Mouse (Mus musculus) small intestine, adult 2 months (tissue): ENCODE results near the gene Olfr643.

Experiments used
- CTCF ChIP-seq: fragments of 200-500 bp; IDR thresholded peaks from 2 replicates; pipeline ENCODE4 v1.5.1; 2012; ENCODE audit warnings: low read depth, mild to moderate bottlenecking, control low read depth, inconsistent platforms, low read length, moderate library complexity, mixed read lengths; ENCODE audit not compliant: insufficient replicate concordance, insufficient read length; ENCODE audit errors: extremely low read depth
- POLR2A ChIP-seq: fragments of 200-500 bp; IDR thresholded peaks from 2 replicates; pipeline ENCODE4 v1.6.1; 2012; ENCODE audit warnings: low read depth, mild to moderate bottlenecking, control low read depth, inconsistent platforms, low read length, moderate library complexity

DNA sequence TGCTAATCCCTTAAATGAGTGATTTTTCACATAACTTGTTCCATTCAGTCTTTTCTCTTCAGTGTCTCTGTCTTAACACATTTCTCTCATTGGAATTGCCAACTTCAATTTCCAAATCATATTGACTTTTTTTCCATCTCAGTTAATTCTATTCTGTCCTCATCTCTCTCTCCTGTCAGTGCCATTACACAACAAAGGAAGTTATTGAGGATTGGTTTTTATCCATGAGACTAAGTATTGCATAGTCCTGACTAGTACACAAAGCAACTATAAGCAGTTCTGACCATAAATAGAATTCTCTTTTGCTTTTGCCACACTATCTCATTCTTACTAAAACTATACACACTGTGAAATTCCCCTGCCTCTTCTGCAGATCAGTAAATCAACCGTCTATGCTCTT is 41.9 kb upstream of the Olfr643 start:
- TF ChIP-seq CTCF: no peak
- no peak for TF ChIP-seq POLR2A
